Mouse (Mus musculus): ENCODE measurements around the gene Dnm1. TPM values are rescaled to one million over a fixed set of nuclear protein-coding genes. Genes with fewer than 3 reads are reported as not detected.
"Not testable (repeated sequence)": the region's sequence is repeated elsewhere in the genome, so short reads cannot be mapped to it uniquely, and the experiment has no call there.

Gene Dnm1
- total RNA-seq (2021): 1 to 10 TPM; 9.0 to 9.6 TPM

GRCm38 (mm10) chr2:32353007-32353542 is at the start of gene Dnm1:
Gene Dnm1 (minus strand): TSS chr2:32353338.
- peak; percentile 97 for DNase-seq

GRCm38 (mm10) chr2:32396695-32397094 is 43.6 kb upstream of the Dnm1 start:
- DNase-seq: no peak

DNA sequence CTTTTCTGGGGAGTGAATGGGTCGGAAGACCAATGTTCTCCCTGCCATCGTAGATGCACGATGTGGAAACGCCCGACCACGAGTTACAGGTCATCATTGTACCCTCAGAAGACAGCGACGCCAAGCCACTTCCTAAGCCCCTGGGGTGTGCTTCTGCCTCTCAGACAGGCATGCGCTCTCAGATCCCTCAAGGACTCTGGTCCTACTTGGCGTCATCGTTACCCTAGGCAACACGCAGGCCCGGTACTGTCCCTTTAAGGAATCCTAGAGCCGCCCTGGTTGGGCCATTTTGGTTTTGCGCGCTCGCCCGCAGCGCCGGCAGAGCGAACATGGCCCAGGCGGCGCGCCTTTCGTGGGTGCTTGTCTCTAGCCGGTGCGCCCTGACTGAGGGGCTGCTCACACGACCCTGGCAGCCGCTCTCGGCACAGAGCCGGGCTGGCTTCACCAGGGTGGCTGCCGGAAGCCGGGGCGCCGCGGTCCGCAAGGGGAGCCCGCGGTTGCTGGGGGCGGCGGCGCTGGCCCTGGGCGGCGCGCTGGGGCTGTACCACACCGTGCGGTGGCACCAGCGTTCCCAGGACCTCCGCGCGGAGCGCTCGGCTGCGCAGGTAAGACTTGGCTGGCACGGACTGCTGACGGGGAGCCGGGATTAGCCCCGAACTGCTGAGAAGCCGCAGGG is 42.9 kb upstream of the Dnm1 start:
- peak; percentile 90 for DNase-seq

DNA sequence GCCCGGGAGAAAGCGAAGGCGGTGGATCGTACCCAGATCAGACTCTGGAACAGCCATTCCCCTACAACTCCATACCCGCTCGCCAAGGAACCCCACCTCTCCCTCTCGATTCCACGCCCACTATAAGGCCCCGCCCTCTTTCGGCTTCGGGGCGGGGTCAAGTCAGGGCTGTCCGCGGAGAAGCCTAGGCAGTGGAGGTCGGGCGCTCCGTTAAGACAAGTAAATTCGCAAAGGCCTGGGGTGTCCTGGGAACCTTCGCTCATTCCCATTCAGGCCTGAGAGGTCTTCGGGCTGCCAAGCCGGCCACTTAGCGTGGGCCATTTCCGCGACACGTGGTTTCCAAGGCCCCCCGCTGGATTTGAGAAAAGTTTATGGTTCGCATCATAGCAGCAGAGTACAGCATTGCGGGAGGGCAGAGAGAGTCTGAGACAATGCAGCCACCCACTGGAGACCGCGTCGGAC is 42.4 kb upstream of the Dnm1 start, which contains the start of gene Ptges2:
Gene Ptges2, plus strand, starts transcription at position 413 of the 462 bp plus-strand sequence.
- DNase-seq: peak; percentile 94

DNA sequence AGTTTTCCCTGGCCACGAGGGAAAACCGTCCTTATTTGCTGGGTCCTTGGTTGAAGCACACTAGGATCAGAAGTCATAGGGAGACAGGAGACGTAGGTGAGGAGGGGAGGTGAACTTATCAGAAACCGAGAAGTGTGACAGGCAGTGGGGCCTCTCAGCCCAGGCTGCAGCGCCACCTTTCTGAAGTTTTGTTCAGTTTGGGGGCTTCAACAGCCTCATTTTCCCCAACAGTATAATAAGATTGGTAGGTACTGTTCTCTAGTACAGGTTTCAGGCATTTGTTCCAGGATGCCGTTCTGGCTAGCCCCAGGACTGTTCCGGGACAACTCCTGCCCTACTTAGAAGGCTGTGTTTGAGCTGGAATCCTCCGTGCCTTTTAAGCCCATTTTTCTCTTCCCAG is 41.8 kb upstream of the Dnm1 start:
- DNase-seq: peak; percentile 54

GRCm38 (mm10) chr2:32392063-32392462 is 38.9 kb upstream of the Dnm1 start:
- peak; percentile 41 for DNase-seq

DNA sequence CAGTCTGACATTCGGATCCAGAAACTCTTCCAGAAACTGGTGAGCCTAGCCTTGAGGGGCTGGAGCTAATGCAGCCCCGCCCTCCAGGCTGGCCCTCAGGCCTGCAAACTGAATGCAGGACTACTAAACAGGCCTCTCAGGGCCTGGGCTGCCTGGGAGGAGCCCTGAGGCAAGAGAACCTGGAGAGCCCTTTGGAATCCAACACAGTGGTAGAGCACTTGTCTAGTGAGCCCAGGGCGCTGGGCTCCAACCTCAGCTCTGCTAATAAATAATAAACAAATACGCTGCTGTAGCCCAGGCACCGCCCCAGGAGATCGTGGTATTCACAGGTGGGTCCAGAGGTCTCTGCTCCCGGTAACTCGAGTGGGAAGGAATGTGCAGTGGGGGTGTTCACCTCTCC is 37.7 kb upstream of the Dnm1 start:
- DNase-seq: no peak

- no peak for DNase-seq
Measured at GRCm38 (mm10) chr2:32389157-32389556, 36.0 kb upstream of the Dnm1 start.

- no peak for DNase-seq
Measured at GRCm38 (mm10) chr2:32387706-32388490, 34.8 kb upstream of the Dnm1 start, which contains the start of gene Lcn2. Gene Lcn2 (minus strand): TSS chr2:32388252.

GRCm38 (mm10) chr2:32382689-32383088 is 29.6 kb upstream of the Dnm1 start:
- no peak for DNase-seq

DNA sequence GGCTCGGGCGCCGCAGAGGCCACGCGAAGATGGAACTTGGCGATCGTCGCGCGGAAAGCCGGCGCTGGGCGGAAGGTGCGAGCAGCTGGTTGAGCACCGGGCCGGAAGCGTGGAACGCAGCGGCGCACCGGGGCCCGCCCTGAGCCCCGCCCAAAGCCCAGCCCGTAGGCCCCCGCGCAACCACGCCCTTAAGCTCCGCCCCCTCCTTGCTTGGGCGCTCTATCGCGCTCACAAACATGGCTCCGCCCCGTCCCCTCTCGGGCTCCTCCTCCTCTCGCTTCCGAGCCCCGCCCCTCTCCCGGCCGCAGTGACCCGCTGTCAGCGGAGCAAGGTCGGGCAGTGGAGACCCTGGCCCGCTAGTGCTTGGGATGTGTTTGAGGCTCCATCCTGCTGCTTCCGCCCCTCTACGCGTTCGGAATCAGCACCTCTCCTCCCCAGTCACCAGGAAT is 28.7 kb upstream of the Dnm1 start, which contains the start of gene 1110008P14Rik:
Gene 1110008P14Rik, minus strand, starts transcription at position 164 of the 449 bp plus-strand sequence.
- peak; percentile 96 for DNase-seq

DNA sequence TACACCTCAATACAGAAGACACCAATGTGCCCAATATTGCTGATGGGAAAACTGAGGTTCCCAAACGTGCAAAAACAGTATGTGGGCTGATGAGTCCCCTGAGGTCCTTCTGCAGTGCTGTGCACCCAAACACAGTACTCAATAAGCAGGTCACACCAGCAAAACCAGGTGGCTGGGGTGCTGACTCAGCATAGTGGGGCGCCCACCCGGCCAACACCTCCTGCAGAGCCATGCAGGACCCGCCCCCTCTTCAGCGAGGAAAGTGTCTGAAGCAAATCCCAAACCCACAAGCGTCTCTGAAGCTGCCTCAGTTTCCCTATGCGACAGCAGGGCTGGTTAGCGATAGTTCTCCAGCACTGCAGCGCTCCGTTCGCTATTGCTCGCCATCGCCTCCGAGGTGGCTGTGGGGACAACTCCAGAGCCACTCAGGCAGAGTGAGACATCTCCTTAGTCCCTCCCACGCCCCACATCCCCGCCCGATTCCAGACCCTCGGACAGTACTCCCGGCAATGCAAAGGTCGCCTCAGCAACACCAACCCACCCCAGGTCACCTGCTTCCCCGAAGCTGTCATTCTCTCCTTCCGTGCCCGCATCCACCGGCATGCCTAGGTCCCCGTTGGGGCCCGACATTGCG is 28.1 kb upstream of the Dnm1 start:
- no peak for DNase-seq

DNA sequence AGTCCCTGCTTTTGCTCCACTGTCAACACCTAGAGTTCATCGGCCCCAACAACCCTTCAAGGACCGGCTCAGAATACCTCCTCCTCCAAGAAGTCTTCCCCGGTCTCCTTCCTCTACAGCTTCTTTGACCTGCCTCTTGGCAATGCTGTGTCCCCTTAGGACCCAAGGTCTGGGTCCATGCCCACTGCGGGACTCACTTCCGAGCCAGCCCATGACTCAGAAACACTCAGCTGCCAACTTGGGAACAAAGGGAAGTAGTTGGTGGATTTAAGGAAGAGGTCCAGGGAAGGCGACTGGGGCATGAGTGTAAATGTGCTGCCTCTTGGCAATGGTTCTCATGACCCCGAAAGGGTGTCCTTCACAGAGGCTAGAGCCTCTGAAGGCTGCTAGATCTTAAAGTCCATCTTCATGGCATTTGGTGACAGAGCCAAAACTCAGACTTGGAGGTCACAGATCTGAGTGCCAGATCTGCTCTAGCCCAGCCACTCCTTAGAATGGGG is 26.9 kb upstream of the Dnm1 start:
- DNase-seq: no peak

GRCm38 (mm10) chr2:32376963-32377362 is 23.8 kb upstream of the Dnm1 start:
- DNase-seq: no peak

DNA sequence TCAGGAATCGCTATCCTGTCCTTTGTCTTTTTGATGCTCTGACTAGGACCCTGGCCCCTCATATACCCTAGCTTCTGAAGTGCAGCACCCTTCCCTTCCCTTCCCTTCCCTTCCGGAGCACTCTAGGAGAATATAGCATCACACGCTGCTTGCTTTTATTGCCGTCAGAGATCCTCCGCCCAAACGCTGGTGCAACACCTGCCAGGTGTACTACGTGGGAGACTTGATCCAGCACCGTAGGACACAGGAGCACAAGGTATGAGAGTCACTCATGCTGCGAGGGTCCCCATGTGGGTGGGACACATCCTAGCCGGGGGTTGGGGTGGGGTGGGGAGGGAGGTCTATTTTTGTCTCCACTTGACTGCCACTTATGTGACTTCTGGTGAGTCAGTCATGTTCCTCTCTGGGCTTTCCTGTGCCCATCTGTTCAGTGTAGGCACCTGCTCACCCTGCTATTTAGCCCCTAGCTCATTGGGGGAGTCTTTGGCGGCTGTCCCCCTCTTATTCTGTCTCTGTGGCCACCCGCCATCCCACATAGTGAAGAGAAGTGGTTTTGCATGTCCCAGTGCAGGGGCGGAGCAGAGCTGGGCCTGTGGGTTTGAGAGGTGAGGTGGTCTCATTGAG is 22.3 kb upstream of the Dnm1 start:
- DNase-seq: no peak

DNA sequence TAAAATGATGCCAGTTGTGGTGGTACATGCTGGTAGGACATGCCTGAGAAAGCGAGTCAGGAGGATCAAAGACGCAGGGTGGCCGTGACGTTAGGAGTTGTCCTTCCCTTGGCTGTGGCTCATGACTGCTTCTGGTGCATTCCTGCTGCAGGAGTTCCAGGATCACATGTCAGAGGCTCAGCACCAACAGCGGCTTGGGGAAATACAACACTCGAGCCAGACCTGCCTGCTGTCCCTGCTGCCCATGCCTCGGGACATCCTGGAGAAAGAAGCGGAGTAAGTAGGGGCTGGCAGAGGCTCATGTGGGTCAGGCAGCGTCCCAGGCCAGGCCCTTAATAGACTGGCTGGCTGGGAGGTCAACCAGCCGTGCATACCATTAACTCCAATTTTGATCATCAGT is 21.1 kb upstream of the Dnm1 start:
- DNase-seq: no peak

DNA sequence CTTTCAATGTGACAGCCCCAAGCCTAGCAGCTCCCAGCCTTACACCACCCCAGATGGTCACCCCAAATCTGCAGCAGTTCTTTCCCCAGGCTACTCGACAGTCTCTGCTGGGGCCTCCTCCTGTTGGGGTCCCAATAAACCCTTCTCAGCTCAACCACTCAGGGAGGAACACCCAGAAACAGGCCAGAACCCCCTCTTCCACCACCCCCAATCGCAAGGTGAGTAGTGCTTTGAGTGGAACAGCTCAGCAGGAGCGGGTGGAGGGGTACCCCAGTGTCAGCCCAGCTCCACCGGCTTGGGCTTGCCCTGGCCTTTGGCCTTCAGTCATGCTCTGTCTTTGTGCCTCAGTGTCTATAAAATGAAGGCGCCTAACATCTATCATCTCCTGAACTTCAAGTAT is 14.2 kb upstream of the Dnm1 start:
- DNase-seq: no peak

GRCm38 (mm10) chr2:32364121-32364520 is 11.0 kb upstream of the Dnm1 start:
- no peak for DNase-seq

DNA sequence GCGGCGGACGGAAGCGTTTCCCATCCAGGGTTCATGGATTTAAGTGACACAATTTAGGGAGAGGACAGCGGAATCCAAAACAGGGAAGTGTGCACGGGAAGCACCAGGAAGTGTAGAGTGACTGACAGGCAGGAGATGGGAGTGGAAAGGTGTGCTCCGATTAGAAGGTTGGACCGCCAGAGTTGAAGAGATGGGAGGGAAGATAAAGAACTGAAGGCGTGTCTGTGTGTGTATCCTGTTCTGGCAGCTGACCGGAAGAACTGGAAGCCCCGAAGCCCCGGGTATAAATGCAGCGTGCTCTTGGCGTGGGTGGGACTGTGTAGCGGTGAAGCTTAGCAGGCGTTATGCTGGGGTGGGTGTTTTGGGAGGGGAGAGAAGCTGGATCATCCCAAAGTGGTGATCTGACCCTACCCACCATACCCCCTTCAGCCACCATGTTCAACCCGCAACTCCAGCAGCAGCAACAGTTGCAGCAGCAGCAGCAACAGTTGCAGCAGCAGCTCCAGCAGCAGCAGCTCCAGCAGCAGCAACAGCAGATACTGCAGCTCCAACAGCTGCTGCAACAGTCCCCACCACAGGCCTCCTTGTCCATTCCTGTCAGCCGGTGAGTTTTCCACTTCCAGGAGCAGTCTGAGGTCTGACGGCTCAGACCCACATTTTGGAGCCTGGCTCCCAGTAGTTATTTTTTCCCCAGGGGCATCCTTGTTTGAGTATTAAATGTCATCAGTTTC is 10.4 kb upstream of the Dnm1 start:
- DNase-seq: peak; percentile 37

DNA sequence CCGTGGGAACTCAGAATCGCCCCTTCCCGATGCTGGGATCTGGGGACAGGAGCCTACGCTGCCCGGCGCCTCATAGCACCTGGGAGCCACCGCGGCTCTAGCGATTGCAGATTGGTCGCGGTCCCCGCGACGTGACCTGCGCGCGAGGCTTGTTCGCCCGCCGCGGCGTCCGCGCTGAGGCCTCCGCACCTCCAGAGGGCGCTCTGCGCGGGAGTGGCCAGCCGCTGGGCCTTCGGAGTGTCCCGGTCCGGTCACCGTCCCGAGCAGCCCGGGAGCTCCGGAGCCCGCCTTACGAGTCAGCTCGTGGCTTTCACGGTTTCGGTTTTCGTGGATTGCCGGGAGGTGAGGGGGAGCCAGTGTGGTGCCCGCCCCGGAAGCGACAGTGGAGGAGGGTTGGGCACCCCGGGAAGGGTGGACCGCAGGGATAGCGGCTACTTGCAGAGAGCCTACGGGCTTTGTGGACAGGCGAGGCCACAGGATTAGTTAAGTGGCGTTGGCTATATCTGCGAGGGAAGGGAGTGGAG is 9.7 kb upstream of the Dnm1 start:
- peak; percentile 96 for DNase-seq

DNA sequence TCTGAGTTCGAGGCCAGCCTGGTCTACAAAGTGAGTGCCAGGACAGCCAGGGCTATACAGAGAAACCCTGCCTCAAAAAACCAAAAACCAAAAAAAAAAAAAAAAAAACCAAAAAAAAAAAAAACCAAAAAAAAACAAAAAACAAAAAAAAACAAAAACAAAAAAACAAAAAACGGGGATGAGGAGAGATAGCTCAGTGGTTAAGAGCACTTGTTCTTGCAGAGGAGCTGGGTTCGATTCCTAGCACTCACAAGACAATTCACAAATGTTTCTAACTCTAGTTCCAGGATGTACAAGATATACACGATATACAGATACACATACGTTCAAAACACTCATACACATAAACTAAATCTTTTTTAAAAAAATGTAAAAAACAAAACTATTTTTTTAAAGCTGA is 9.1 kb upstream of the Dnm1 start:
- not testable (repeated sequence) for DNase-seq
